Mouse (Mus musculus): ENCODE results near the gene Znrf4. TPM values are rescaled to one million over a fixed set of nuclear protein-coding genes. Genes with fewer than 3 reads are reported as not detected.

Znrf4 gene
- total RNA-seq, 2 experiments from 2014 or later: not detected

DNA sequence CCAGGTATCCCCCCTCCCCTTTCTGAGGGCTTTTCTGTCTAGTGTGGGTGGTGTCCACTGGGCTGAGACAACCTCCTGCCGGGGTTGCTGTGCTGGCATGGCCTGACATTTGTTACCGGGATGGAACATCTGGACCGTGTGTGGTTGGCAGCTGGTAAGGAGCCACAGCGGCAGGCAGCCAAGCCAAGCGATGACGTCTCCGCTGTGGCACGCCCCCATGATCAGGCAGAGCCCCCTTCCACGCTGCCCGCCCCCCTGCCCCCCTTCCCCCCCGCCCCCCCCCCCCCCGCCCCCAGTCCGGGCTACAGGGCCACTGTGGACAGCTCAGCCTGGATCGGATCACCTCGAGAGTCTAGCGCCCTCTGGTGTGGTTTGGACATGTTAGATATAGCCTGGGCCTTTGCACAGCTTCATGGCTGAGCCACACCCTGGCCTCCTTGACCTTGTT lies 24.8 kb downstream of the Znrf4 start:
- DNase-seq: peak; percentile 63

DNA sequence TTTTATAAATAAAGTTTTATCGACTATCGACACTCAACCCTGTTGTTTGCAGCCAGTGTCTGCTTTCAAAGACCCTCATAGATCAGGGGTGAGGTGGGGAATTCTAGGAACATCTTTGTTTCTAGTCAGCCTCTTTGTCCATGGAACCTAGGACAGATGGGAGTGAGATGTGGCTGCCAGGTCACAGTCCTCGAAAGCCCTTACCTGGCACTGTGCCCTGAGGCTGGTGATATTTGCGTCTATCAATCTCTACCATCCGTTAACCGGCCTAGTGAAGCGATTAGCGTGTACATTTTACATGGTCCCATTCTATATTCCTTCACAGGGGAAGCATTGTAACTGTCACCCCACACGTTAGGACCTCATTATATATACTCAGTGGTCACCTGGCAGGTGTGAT lies 26.3 kb downstream of the Znrf4 start:
- no peak for DNase-seq

DNA sequence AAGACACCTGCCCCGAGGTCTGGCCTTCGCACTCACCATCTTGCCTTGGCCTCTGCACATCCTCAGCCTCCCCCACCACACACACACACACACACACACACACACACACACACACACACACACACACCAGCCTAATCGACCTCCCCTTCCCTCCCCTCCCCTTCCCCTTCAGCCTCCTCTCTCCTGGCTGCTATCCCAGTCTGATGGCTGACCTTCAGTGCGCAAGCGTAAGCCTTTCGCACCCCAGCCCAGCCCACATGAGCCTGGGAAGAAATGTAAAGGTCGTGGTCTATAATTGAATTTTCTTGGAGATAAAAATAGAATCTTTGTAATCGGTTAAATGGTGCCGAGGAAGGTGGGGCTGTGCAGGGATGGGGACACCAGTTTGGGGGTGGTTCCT lies 27.1 kb downstream of the Znrf4 start:
- peak; percentile 41 for DNase-seq

DNA sequence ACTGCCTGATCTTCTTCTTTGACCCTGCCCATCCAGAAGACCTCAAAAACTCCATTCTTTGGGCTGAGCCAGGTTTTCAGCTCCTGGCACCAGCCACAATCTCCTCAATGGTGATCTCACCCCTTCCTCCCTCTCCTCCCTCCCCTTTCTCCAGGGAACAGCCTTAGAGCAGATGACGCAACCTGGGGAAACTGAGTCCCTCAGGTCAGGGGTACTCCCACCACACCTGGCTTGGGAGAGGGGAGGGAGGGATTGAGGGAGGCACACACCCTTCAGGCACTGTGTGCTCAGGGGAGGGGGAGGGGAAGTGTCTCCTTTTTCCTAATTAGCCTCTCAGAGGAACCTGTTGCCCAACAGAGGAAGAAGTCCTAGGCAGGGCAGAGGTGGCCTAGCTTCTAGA lies 29.6 kb downstream of the Znrf4 start:
- DNase-seq: no peak

DNA sequence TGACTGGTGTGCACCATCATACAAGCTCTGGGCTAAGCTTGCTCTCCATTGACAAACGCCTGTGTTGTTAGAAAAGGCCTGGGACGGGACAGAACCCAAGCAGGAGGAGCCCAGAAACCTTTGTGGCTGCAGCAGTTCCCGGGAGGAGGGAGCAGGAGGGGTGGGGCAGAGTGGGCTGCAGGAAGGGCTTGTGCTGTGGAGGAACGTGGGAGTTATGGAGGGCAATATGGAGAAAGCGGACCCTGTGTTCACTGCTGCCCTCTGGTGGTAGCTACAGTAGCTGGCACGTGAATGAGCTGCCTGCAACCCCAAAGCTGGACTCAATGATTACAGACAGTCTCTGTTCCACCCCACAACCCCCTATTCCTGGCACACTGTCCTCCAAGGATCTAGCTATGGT lies 32.9 kb downstream of the Znrf4 start:
- DNase-seq: peak; percentile 82

DNA sequence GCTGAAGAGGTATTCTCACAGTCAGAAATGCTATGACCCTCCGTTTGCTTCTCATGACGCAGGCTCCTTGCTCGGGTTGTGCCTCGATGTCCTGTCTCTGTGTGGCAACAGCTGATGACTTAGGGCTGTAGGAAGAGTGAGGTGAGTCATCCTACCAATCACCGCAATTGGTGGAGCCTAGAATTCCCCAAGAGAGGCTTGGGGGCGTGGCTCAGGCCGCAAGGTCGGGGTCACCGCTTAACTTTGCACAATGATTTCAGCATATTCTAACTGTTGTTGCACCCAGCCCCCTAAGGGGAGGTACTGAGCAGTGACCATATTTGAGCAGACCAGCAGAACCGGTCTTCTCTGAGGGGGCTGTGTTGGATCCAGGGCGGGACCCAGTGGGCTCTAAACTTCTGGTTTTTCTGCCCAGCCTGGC lies 34.0 kb downstream of the Znrf4 start:
- DNase-seq: peak; percentile 68

DNA sequence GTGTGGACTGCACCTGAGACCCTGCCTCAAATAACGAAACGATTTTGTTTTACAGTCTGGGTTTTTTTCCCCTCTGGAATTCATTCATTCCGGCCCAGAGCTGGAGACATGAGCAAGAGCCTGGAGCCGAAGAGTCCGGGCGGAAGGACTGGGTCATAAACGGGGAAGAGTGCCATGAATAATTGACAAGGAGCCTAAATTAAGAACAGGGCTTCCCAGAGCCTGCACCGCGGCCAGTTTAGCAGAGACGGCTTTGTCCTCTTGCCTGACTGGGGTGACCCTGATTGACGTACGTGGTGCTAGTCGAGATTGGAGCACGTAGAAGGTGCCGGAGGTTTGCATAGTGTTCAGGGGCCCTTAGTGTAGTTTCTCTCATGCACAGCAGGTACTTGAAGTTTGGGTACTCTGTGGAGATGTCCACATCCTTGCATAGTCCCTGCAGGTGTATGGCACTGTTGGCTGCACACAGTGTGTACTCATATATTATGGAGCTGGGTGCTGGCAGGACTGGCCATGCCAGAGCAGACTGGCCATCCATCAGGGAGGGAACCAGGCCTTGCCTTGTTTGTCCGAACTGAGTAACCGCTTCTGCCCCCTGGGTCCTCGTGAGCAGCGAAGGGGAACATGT lies 34.9 kb downstream of the Znrf4 start:
- DNase-seq: no peak

DNA sequence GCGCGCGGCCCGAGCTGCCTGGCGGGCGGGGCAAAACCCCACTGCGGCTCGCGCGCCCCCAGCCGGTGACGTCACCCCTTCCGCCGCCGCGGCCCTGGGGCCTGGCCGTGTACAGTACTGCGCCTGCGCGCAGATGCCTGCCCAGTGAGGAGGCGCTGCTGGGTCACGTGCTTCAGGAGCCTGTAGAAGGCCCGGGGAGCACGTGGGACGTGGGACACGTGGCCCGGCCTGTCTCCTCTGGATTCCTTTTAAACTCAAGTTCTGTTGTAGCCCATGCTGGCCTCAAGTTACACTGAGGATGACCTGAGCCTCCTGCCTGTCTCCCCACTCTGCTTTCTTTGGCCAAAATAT lies 35.9 kb downstream of the Znrf4 start, which contains the start of gene Ptprs:
Gene Ptprs, minus strand, starts transcription at position 82 of the 351 bp plus-strand sequence.
- DNase-seq: peak; percentile 94

DNA sequence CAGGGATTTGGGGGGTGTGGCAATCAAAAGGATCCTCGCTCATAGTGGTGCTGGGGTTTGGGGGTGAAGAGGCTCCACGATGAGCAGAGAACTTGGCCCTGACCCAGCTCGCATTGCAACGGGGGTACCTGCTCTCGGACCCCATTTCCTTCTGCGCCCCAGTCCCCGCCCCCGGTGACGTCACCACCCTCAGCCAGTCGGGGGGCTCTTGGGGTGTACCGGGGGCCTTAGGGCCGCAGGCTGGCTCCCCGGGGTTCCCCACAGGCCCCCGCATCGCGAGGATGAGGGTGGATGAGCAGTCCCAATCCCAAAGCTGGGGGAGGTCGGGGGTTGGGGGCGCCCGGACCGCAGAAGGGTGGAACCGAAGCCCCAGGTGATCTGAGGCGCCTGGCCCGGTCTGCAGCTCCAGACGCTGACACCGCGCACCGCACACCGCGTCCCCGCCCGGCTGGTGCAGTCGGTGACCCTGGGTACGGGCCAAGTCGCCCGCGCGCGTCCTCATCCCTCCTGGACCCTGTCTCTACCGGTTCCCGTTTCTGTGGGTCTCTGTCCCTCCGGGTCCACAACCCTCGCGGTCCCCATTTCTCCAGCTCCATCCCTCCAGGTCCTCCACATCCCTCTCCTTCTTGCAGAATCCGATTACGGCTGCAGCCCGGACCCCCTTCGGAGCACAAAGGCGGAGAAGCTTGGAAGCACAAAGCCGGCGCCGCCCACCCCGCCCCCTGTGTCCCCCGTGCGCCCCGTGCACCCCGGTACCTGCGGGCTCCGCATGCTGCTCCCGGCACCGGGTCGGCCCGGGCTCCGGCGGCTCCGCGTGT lies 36.4 kb downstream of the Znrf4 start:
- DNase-seq: peak; percentile 64

DNA sequence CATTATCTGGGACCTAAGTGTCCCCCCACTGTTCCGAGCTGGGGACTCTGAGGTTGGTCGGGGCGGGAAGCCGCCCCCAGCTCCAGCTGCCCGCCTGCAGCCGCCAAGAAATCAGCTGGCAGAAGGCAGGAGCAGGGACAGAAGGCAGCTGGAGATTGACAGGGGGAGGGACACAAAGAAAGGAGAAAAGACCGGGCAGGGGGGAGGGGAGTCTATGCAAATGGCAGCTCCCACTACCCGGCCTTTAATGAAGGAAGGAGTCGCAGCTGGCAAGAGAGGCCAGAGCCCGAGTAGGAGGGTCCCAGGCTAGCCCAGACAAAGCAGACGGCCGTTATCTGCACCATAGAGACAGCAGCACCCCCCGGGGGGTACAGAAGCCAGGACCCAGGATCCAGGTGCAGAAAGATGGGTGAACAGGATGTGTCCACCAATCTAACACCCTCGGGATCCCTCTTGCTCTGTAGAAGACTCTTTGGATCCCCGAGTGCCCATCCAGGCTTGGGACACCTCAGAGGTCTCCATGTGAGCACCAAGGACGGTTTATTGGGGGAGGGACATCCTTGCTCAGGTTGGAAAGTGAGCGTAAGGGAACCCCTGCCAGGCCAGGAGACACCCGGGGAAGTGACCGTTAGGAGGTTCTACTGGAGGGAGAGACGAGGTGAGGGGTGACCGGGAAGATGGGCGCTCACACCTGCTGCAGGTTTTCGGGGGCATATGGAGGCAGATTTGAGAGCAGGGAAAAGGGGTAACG lies 37.2 kb downstream of the Znrf4 start:
- DNase-seq: no peak

DNA sequence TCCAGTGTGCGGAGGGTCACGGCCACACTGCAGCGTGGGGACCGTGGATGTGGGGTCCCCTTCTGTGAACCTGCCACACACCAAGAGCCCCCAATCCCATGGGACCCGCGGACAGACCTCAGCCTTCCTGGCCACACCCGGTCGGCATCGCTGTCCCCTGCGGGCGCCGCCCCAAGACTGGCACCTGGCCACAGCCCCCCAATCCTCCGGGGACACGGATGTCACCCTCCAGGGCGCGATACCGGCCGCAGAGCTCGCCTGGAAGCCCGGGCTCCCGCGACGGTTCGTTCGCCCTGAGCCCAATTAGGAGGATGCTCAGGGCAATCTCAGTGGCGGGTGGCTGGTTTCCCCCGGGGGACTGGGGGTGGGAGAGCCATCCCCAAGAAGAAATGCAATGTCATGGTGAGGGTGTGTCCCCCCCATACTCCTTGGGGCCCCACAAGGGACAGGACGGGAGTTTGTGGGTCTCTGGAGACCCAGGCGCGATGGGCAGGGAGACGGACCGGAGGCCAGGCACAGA lies 37.9 kb downstream of the Znrf4 start:
- DNase-seq: no peak

DNA sequence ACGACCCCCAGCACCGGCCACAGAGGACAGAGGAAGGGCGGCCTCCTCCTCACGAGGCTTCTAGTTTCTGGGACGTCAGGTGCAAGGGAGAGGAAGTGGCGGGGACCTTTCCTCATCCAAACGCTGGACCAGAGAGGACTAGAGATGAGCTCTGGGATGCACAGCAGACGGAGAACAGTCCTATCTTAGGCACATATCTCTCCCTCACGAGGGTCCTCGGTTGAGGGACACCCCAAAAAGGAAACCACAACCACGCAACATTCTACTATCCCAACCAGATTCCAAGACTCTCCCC lies 38.7 kb downstream of the Znrf4 start:
- no peak for DNase-seq

DNA sequence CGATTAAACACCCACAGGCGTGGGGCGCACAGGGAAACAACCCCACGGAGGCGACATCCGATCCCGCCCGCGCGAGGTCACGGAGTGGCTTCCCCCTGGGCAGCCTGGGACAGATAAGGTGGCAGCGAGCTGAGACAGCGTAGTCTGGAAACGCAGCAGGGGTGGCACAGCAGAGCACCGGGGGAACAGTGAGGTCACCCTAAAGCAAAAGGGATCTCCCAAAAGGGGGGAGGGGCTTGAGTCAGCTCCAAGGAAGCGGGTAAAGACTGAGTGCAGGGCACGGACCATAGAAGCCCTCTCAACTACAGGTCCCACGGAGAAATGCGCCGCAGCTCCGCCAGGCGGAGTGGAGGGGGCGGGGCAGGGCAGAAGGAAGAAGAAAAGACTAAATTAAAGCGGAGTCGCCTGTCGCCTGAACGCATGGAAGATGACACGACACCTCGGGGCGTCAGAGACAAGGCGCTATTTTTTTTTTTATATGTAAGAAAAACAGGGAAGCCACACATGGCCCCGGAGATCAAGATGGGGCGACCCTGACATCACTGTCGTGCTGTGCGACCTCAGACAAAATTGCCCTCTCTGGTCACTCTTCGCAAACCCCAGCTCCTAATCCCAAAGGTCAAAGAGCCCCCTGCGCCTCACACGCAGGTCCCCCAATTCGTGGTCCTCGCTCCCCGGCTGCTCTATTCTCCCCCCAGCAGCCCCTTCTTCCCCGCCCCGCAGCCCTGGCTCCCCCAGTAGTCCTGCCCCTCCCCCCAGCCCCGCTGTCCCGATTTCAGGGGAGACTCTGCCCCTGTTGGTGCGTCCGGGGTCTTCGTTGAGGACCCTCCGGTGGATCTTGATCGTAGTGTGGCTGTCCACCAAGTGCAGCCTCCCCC lies 39.3 kb downstream of the Znrf4 start:
- DNase-seq: peak; percentile 81

DNA sequence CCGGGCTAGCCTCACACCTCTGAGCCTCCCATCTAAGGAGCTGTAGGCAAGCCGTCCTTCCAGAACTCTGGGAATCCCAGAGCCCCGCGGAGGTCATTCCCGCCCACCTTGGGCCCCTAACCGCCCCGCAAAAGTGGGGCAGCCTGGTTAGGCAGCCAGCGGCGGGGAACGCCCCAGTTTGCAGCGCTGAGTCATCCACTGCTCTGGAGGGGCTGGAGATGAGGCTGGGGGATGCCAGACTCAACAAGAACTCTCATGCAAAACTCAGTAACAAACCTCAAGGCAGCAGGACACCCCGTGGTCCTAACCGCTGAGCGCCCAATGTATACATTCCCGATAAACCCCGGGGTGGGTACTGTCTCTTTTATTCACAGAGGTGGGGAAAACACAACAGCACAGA lies 40.1 kb downstream of the Znrf4 start:
- no peak for DNase-seq

DNA sequence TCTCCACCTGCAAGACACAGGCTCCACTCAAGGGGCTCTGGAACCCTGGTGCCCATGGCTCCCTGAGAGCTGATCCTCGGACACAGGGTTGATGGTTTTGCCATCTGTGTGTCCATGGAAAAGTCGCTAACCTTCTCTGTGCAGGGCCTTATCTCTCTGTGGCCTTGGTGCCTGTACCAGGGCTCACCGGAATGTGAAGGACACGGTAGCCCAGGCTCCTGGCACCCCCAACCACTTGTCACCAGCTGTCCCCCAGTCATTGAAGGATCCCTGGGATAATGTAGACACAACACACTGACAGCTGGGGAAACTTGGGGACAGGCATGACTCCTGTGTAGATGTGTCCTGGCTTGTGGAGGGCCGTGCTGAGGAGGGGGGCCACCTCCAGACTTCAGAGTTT lies 41.1 kb downstream of the Znrf4 start:
- no peak for DNase-seq

DNA sequence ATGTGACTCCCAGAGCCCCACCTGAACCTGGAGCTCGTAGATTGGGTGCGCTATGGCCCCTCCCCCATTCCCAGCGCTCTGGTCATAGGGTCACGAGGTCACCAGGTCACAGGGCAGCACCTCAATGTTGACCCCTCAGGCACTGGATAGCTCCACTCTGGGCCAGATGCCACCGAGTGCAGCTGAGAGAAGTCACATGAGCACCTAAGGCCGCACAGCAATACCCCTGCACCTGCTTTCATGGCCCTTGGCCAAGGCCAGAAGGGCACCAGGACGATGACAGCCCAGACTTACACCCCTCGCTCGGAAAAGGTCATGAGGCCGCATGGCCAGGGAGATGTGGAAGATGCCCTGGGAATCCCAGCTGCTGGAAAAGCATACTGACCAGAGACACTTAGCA lies 41.7 kb downstream of the Znrf4 start:
- DNase-seq: no peak

DNA sequence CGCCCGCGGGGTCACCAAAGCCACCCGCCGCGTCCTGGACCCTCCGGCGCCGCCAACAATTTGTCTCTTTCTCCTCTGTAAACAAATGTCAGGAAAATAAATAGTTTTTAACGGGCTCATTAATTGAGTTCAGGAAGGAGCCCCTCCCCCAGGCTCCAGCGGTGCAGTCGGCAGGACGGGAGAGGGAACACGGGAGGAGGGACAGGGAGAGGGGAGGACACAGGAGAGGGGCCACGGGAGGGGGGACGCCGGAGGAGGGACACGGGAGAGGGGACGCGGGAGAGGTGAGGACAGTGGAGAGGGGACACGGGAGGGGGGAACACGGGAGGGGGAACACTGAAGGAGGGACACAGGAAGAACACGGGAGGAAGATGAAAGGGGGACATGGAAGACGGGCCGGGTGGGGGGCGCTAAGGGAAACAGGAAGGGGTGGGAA lies 42.2 kb downstream of the Znrf4 start:
- no peak for DNase-seq

DNA sequence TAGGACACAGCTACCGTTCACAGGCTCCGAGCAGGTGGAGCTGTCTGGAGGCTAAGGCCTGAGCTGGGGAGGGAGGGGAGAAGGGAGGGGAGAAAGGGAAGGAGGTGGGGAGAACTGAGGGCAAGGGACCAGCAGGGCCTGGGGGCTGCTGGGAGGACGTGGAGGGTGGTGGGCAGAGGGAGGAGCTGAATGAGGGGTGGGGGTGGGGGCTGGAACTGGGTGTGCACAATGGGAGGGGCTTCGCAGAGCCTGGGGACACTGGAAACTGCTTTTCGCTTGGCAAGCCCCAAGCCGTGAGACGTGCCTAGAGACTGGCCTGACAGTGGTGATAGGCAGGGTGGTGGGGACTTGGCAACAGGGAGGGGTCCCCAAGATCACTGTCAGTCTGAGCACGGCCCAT lies 43.0 kb downstream of the Znrf4 start:
- DNase-seq: no peak

DNA sequence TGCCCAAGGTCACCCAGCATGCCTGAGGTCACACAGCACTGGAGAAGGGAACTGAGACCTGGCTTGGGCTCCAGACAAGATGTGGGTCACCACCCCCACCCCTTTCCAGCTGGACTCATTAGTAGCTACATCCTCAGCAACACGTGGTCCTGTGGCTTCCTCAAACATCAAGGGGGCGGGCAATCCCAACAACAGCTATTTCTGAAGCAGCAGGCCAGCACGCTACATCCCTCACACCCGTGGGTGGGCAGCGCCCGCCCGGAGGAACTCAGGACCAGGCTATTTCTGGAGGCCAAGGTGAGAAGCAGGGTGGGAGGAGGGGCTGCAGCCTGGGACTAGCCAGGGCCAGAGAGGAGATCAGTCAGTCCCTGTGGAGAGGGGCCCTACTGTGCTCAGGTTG lies 43.4 kb downstream of the Znrf4 start:
- no peak for DNase-seq

DNA sequence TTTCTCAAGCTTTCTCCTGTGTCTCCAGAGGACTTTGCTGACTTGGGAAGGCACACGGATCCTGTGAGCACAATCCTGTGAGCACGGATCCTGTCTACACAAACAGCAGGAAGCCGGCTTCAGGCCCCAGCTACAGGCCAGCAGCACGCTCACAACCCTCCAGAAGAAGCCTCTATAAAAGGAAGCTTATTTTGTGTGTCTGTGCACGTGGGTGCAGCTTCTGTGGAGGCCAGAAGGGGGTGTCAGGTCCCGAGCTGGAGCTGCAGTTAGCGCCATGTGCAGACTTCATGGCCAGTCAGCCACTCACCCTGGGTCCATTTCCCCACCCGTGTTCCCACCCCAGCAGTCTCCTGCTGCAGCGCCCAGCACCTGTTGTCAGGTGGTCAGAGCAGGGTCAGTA lies 43.9 kb downstream of the Znrf4 start:
- DNase-seq: no peak

DNA sequence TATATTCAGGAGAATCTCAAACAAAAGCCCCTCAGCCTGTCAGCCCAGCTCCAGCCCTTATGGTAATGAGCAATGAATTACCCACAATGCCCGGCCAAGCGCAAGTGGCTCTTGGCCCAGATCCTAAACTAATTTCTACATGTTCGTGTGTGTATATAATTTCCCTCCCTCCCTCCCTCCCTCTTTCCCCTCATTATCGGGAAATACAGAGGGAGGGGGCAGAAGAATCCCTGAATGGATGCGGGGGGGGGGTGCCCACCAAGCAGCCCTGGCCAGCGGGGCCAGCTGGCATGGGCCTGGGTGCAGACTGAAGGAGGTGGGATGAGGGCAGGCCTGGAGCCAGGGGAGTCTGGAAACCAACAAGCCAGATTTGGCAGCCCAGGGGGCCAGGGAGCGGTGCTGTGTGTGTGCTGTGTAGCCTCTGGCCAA lies 44.8 kb downstream of the Znrf4 start:
- peak; percentile 54 for DNase-seq

DNA sequence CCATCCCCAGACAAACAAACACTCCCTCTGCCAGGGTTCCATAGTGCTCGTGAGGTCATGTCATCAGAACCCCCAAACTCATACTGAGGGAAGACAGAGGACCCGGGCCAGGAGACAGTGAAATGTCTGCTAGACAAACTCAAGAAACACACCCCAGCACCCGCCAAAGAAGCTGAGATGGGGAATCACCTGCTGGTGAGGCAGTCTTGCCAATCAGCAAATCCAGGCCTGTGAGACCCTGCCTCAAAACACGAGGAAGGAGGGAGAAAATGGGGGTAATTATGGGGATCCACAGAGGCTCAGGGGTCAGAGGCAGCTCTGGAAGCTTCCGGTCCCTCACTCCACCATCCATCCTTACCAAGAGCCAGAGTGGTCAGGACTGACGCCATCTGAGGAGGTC lies 45.5 kb downstream of the Znrf4 start:
- DNase-seq: no peak
